Mouse (Mus musculus): ENCODE measurements around the gene Zfr. TPM values are rescaled to one million over a fixed set of nuclear protein-coding genes. Genes with fewer than 3 reads are reported as not detected.
"Not testable (repeated sequence)": the region's sequence is repeated elsewhere in the genome, so short reads cannot be mapped to it uniquely, and the experiment has no call there.

Zfr gene
- polyA plus RNA-seq, 1 experiment = 35.9 TPM

DNA sequence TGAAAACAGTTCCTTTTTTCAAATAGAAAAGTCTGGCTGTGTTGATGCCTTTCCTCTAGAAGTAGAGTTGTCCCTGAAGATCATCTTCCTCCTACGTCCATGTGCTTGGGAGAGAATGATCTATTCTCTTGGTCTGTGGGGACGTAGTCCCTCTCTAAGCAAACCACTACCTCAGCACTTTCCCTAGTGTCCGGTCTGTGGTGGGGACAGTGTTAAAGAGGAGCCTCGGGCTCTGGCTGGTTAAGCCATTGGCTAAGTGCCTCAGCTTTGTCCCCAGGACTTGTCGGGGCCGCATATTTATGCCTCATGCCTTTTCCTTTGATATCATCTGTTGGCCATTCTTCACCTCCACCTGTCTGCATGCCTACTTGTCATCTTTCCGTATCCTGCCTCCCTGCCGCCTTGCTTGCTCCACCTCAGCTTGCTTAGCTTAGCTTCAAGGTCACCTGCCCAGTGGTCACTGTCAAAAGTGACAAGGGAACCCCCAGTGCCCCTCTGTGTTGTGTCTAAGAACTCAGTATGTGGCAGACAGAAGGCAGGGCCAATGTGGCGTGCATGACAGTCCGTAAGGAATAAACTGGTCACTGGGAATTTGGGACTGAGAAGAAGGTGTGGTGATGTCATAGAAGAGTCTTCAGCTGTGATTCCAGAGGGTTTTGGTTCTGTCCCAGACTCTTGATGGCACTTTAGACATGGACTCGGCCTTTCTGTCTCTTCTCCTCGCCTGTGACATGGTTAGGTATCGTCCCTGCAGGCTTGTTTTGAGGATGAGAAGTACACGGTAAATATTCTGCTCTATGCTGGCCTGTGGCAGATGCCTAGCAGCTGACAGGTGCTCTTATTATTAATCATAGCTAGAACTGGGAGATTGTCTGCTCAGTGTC, 97.1 kb downstream of the Zfr start:
- no peaks in the 10 kb centered on the region for H3K36me3 ChIP-seq (ENCODE audit: control insufficient read depth, insufficient read depth)
- no peak overlapping the region for H3K4me2 ChIP-seq (ENCODE audit: low read depth)
- peaks cover 97% of the 10 kb centered on the region for H3K79me2 ChIP-seq (ENCODE audit: control insufficient read depth, insufficient read depth)
- H3K27me3 ChIP-seq (ENCODE audit: control insufficient read depth, insufficient read depth, insufficient read length) = no peaks in the 10 kb centered on the region
- no peak overlapping the region for H3ac ChIP-seq (ENCODE audit: control insufficient read depth, insufficient read length)
- TF ChIP-seq MYOD1 (IDR thresholded peaks at IDR 0.05; ENCODE audit: control insufficient read depth in 1 of 3, insufficient read length in 2 of 3, low read depth in 2 of 3) (peak in 1 of 3 experiments; percentile 57), POLR2A (IDR thresholded peaks at IDR 0.05; ENCODE audit: insufficient read length, low read depth) (no peak)
- no peak overlapping the region for H3K4me3 ChIP-seq

DNA sequence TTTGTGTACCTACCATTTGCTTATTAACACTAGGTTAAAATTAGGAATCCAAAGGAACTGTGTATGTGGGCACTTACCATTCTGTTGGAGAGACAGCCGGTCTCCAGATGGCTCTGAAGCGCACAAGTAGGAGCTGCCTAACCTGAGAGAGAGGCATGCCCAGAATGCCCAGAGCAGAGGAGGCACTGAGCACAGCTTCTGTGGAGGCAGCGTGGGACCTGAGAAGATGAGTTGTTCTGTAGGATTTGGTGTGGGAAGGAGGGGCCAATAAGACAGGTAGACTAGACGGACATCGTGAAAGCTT, 97.7 kb downstream of the Zfr start:
- no peak overlapping the region for H3K4me2 ChIP-seq (ENCODE audit: low read depth)
- no peak overlapping the region for H3K4me3 ChIP-seq
- no peaks in the 10 kb centered on the region for H3K27me3 ChIP-seq (ENCODE audit: control insufficient read depth, insufficient read depth, insufficient read length)
- TF ChIP-seq MAX (IDR thresholded peaks at IDR 0.05; ENCODE audit: low read depth) (no peak), USF1 (IDR thresholded peaks at IDR 0.05; ENCODE audit: low read depth) (no peak), CEBPB (IDR thresholded peaks at IDR 0.05; ENCODE audit: insufficient read depth, poor library complexity, severe bottlenecking) (no peak), SRF (IDR thresholded peaks at IDR 0.05; ENCODE audit: control insufficient read depth, insufficient read length, low read depth) (no peak), MYOD1 (IDR thresholded peaks at IDR 0.05; ENCODE audit: control insufficient read depth in 1 of 3, insufficient read length in 2 of 3, low read depth in 2 of 3) (no peak), TCF3 (IDR thresholded peaks at IDR 0.05; ENCODE audit: insufficient read length, low read depth) (no peak), MYOG (IDR thresholded peaks at IDR 0.05; ENCODE audit: control insufficient read depth in 1 of 3, insufficient read depth in 1 of 3, insufficient read length in 2 of 3, low read depth in 2 of 3) (no peak), POLR2AphosphoS2 (IDR thresholded peaks at IDR 0.05; ENCODE audit: insufficient read length, low read depth) (no peak), POLR2A (IDR thresholded peaks at IDR 0.05; ENCODE audit: insufficient read length, low read depth) (no peak), REST (IDR thresholded peaks at IDR 0.05; ENCODE audit: insufficient read depth, insufficient read length) (no peak), E2F4 (IDR thresholded peaks at IDR 0.05; ENCODE audit: insufficient read depth) (no peak), TCF12 (IDR thresholded peaks at IDR 0.05; ENCODE audit: insufficient read depth, poor library complexity, severe bottlenecking) (no peak)
- H3ac ChIP-seq (ENCODE audit: control insufficient read depth, insufficient read length) = no peak overlapping the region
- no peaks in the 10 kb centered on the region for H3K36me3 ChIP-seq (ENCODE audit: control insufficient read depth, insufficient read depth)
- H3K79me2 ChIP-seq (ENCODE audit: control insufficient read depth, insufficient read depth) = peaks cover 97% of the 10 kb centered on the region

DNA sequence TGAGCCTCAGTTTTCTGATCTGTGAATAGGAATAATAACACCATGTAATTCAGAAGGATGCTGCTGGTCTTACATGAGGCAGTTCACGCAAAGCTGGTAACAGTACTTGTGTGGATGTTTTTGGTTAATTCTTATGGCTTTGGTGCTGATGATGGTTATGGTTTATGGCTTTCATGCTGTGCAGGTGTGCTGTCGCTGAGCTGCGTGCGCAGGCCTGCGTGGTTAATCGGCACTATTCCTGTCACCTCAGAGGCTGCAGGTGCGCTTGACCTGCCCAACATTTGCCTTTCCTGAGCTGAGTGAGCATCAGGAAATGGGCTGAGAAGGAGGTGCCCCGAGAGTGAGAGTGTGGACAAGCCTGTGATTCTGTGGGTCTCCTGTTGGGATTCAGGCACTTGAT, 98.5 kb downstream of the Zfr start:
- peaks cover 97% of the 10 kb centered on the region for H3K79me2 ChIP-seq (ENCODE audit: control insufficient read depth, insufficient read depth)
- no peaks in the 10 kb centered on the region for H3K36me3 ChIP-seq (ENCODE audit: control insufficient read depth, insufficient read depth)
- no peak for TF ChIP-seq MYOD1 (IDR thresholded peaks at IDR 0.05; ENCODE audit: control insufficient read depth in 1 of 3, insufficient read length in 2 of 3, low read depth in 2 of 3)
- TF ChIP-seq USF1 (IDR thresholded peaks at IDR 0.05; ENCODE audit: low read depth) = no peak
- TF ChIP-seq MYOG (IDR thresholded peaks at IDR 0.05; ENCODE audit: control insufficient read depth in 1 of 3, insufficient read depth in 1 of 3, insufficient read length in 2 of 3, low read depth in 2 of 3) = no peak
- no peak for TF ChIP-seq TCF3 (IDR thresholded peaks at IDR 0.05; ENCODE audit: insufficient read length, low read depth)
- TF ChIP-seq MAX (IDR thresholded peaks at IDR 0.05; ENCODE audit: low read depth) = no peak
- no peak for TF ChIP-seq TCF12 (IDR thresholded peaks at IDR 0.05; ENCODE audit: insufficient read depth, poor library complexity, severe bottlenecking)
- TF ChIP-seq POLR2AphosphoS2 (IDR thresholded peaks at IDR 0.05; ENCODE audit: insufficient read length, low read depth) = no peak
- no peak for TF ChIP-seq E2F4 (IDR thresholded peaks at IDR 0.05; ENCODE audit: insufficient read depth)
- no peak for TF ChIP-seq REST (IDR thresholded peaks at IDR 0.05; ENCODE audit: insufficient read depth, insufficient read length)
- no peak for TF ChIP-seq CEBPB (IDR thresholded peaks at IDR 0.05; ENCODE audit: insufficient read depth, poor library complexity, severe bottlenecking)
- TF ChIP-seq SRF (IDR thresholded peaks at IDR 0.05; ENCODE audit: control insufficient read depth, insufficient read length, low read depth) = no peak
- no peak for TF ChIP-seq POLR2A (IDR thresholded peaks at IDR 0.05; ENCODE audit: insufficient read length, low read depth)

DNA sequence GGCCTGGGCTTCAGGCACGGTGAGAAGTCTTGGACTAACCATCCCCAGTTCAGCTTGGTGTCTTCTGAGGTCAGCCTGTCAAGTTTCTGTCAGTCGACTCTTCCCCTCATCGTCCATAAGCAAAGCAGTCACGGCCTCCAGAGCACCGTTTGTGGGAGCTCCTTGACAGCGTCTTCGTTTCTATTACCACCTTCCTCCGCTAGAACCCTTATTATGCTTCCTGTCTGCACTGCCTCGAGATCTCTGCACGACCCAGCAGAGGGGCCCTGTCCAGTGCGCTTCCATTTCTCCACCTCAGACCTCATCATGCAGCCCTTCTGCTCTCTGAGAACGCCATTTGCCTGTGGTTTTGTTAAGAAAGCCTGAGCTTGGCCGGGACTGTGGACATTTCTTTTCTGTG, 99.2 kb downstream of the Zfr start:
- no peaks in the 10 kb centered on the region for H3K27me3 ChIP-seq (ENCODE audit: control insufficient read depth, insufficient read depth, insufficient read length)
- no peak overlapping the region for H3K4me3 ChIP-seq
- no peak overlapping the region for H3K4me2 ChIP-seq (ENCODE audit: low read depth)
- TF ChIP-seq MAX (IDR thresholded peaks at IDR 0.05; ENCODE audit: low read depth) (no peak), REST (IDR thresholded peaks at IDR 0.05; ENCODE audit: insufficient read depth, insufficient read length) (no peak), TCF12 (IDR thresholded peaks at IDR 0.05; ENCODE audit: insufficient read depth, poor library complexity, severe bottlenecking) (no peak), TCF3 (IDR thresholded peaks at IDR 0.05; ENCODE audit: insufficient read length, low read depth) (no peak), MYOG (IDR thresholded peaks at IDR 0.05; ENCODE audit: control insufficient read depth in 1 of 3, insufficient read depth in 1 of 3, insufficient read length in 2 of 3, low read depth in 2 of 3) (no peak), POLR2A (IDR thresholded peaks at IDR 0.05; ENCODE audit: insufficient read length, low read depth) (no peak), USF1 (IDR thresholded peaks at IDR 0.05; ENCODE audit: low read depth) (no peak), POLR2AphosphoS2 (IDR thresholded peaks at IDR 0.05; ENCODE audit: insufficient read length, low read depth) (no peak), SRF (IDR thresholded peaks at IDR 0.05; ENCODE audit: control insufficient read depth, insufficient read length, low read depth) (no peak), CEBPB (IDR thresholded peaks at IDR 0.05; ENCODE audit: insufficient read depth, poor library complexity, severe bottlenecking) (no peak), MYOD1 (IDR thresholded peaks at IDR 0.05; ENCODE audit: control insufficient read depth in 1 of 3, insufficient read length in 2 of 3, low read depth in 2 of 3) (no peak), E2F4 (IDR thresholded peaks at IDR 0.05; ENCODE audit: insufficient read depth) (no peak)
- no peak overlapping the region for H3ac ChIP-seq (ENCODE audit: control insufficient read depth, insufficient read length)
- H3K36me3 ChIP-seq (ENCODE audit: control insufficient read depth, insufficient read depth) = no peaks in the 10 kb centered on the region
- H3K79me2 ChIP-seq (ENCODE audit: control insufficient read depth, insufficient read depth) = peaks cover 95% of the 10 kb centered on the region

More for the DNA sequence above, 98.5 kb downstream of the Zfr start:
- Histone ChIP-seq H3K4me3 (no peak overlapping the region), H3K27me3 (ENCODE audit: control insufficient read depth, insufficient read depth, insufficient read length) (no peaks in the 10 kb centered on the region), H3K4me2 (ENCODE audit: low read depth) (no peak overlapping the region), H3ac (ENCODE audit: control insufficient read depth, insufficient read length) (no peak overlapping the region)

DNA sequence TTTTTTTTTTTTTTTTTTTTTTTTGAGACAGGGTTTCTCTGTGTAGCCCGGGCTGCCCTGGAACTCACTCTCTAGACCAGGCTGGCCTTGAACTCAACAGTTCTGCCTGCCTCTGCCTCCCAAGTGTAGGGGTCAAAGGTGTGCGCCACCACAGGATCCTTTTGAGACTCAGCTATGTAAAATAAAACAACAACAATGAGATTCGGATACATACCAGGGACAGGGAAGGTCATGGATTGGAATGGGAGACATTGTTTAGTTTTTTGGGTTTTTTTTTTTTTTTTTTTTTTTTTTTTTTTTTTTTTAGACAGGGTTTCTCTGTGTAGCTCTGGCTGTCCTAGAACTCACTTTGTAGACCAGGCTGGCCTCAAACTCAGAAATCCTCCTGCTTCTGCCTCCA, 99.7 kb downstream of the Zfr start:
- peaks cover 95% of the 10 kb centered on the region for H3K79me2 ChIP-seq (ENCODE audit: control insufficient read depth, insufficient read depth)
- not testable (repeated sequence) for H3K36me3 ChIP-seq (ENCODE audit: control insufficient read depth, insufficient read depth); H3K4me2 ChIP-seq (ENCODE audit: low read depth); H3ac ChIP-seq (ENCODE audit: control insufficient read depth, insufficient read length); H3K4me3 ChIP-seq; H3K27me3 ChIP-seq (ENCODE audit: control insufficient read depth, insufficient read depth, insufficient read length)
